Mouse (Mus musculus) kidney, embryonic 16.5 days (tissue): ENCODE measurements around the gene Cd93. TPM values are rescaled to one million over a fixed set of nuclear protein-coding genes. Genes with fewer than 3 reads are reported as not detected.
A peak's percentile ranks its signal among the peaks of the same experiment; 100 is the strongest.

Source experiments
- ATAC-seq: fragments of 200-750 bp; cut with Nextera tagmentation; 2 replicates; pipeline ENCODE4 v1.8.0; 2017; ENCODE audit warnings: moderate TSS enrichment; ENCODE audit not compliant: low FRiP score, low TSS enrichment
- H3K27ac ChIP-seq: fragments of 300-500 bp; sonication (generic); 2 replicates; pipeline ENCODE4 v1.5.1; 2014; ENCODE audit warnings: low read length
- H3K27me3 ChIP-seq: fragments of 300-500 bp; sonication (generic); 2 replicates; pipeline ENCODE4 v1.6.1; 2014; ENCODE audit warnings: low read length, control low read depth, mixed read lengths; ENCODE audit not compliant: insufficient read depth
- H3K36me3 ChIP-seq: fragments of 300-500 bp; sonication (generic); 2 replicates; pipeline ENCODE4 v1.6.1; 2014; ENCODE audit warnings: low read length, control low read depth, mixed read lengths; ENCODE audit not compliant: insufficient read depth
- H3K4me1 ChIP-seq: fragments of 300-500 bp; sonication (generic); 2 replicates; pipeline ENCODE4 v1.6.1; 2014; ENCODE audit warnings: low read length, control low read depth, mixed read lengths; ENCODE audit not compliant: insufficient read depth
- H3K4me2 ChIP-seq: fragments of 300-500 bp; sonication (generic); replicated peaks from 2 replicates; pipeline ENCODE4 v1.6.1; 2014; ENCODE audit warnings: low read depth, low read length
- H3K4me3 ChIP-seq: fragments of 300-500 bp; sonication (generic); 2 replicates; pipeline ENCODE4 v1.5.1; 2014; ENCODE audit warnings: mild to moderate bottlenecking, low read length
- H3K9ac ChIP-seq: fragments of 300-500 bp; sonication (generic); replicated peaks from 2 replicates; pipeline ENCODE4 v1.6.1; 2014; ENCODE audit warnings: low read length
- H3K9me3 ChIP-seq: fragments of 300-500 bp; sonication (generic); 2 replicates; pipeline ENCODE4 v1.6.1; 2016; ENCODE audit warnings: low read length, control low read depth
- WGBS: fragments of 180-500 bp; shearing (Covaris S2); extraction: QIAGEN DNeasy Blood & Tissue Kit; methylation state at CpG from one replicate; pipeline ENCODE4 v1.1.7; 2014; 5-methylcytosine and 5-hydroxymethylcytosine counted together
- polyA plus RNA-seq: library from polyadenylated mRNA; unstranded; fragments of >200 nt; fragmentation: Nextera tagmentation; extraction: Ambion mirVana; gene quantifications from 2 replicates; pipeline ENCODE4 v1.2.1, GENCODE M21; 2015

Gene Cd93
- polyA plus RNA-seq, 1 experiment from 2014 or later = 19.0 TPM

DNA sequence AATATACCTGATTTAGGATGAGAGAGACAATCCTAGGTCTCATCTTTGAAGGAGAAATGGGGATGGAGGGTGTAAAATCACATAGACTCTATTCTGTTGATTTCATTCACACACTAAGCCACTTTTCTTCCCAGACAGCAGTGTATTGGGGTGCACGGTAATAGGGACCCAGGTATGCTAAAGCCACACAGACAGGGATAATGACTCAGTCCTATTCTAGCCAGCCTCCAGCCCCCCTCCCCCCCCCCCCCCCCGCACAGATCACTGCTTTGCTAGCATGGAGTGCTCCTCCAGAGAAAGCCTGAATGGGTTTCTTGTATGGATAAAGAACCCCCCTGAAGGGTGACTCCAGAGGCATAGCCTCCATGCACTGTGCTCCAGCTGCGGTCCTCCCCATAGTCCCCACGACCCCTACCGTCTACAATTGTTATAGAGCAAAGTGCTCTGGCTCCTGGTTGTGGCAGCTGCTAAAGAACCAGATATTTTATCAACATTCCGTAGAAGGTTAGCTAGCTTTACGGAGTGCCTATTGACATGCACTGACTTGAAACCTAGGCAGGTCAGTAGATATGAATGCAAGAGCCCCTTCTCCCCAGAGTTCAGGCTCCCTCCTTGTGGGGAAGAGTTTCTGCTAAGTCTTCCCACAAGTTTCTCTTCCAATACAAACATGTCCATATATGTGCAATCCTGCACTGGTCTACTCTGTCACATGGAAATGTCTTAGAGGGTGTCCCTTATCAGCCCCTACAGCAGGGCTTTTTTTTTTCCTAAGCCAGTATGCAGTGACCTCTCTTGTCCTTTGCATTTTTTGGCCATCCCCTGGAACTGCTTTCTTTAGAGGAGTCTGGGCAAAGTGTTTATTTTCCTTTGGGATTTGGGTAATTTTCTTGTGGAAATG lies 26.2 kb upstream of the Cd93 start:
- Histone ChIP-seq H3K36me3 (no peaks in the 10 kb centered on the region), H3K4me3 (no peak overlapping the region), H3K4me2 (no peak overlapping the region), H3K9me3 (no peaks in the 10 kb centered on the region), H3K4me1 (no peaks in the 10 kb centered on the region; the same call in 1 of the 2 replicates), H3K27ac (no peak overlapping the region), H3K9ac (no peak overlapping the region), H3K27me3 (no peaks in the 10 kb centered on the region)
- 58% methylated on average over 6 of the region's 7 CpGs for WGBS
- ATAC-seq = peak; percentile 75

- Histone ChIP-seq H3K4me3 (no peak overlapping the region), H3K4me1 (no peaks in the 10 kb centered on the region; the same call in 1 of the 2 replicates), H3K9ac (no peak overlapping the region), H3K4me2 (no peak overlapping the region), H3K27me3 (no peaks in the 10 kb centered on the region), H3K27ac (peak overlapping the region; percentile 69; the same call in 1 of the 2 replicates), H3K36me3 (no peaks in the 10 kb centered on the region), H3K9me3 (no peaks in the 10 kb centered on the region)
- 62% methylated on average over 3 of the region's 3 CpGs for WGBS
- ATAC-seq = no peak
Measured at GRCm38 (mm10) chr2:148467921-148468440, 24.6 kb upstream of the Cd93 start.

DNA sequence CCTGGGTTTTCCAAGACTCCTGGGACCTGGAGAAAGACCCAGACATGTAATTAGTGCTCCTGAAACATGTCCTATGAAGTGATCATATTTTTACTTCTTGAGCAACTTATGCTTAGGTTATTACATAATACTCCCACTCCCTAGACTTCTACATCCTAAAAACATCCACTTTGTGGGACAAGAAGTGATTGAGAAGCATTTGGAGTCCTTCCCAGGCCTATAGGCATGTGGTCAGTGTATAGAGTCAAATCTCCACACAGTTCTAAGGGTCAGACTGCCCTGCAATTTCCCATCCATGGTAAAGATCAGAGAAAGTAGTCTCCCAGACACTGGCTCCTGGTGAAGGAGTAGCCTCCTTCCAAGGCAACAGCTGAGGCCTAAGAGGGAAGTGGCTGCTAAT lies 12.0 kb upstream of the Cd93 start:
- H3K36me3 ChIP-seq = no peaks in the 10 kb centered on the region
- H3K4me3 ChIP-seq = no peak overlapping the region
- no peak overlapping the region for H3K27ac ChIP-seq
- H3K27me3 ChIP-seq = no peaks in the 10 kb centered on the region
- no peak for ATAC-seq
- no peaks in the 10 kb centered on the region for H3K4me1 ChIP-seq
- H3K9me3 ChIP-seq = no peaks in the 10 kb centered on the region
- H3K9ac ChIP-seq = no peak overlapping the region
- no peak overlapping the region for H3K4me2 ChIP-seq

DNA sequence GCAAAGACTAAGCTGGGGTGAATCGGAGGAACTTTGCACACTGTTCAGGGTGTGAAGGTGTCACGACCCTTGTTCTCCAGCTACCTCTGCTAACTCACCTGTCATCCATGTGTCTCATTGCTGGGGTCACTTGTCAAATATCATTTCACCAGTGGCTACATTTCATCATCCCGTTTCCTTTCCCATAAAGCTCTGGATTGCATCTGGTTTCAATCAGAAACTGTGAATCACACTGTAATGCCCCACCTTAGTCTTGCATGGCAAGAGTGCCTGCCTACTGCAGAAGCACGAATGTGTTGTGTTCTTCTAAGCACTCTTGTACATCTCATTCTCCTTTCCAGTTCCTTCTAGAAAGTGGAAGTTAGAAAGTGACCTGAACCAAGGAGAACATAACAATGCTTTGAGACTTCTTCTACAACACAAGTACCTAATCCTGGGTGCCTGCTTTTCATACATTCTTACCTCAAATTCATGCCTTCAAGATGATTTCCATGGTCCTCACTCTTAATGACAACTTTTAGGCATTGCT lies 10.7 kb upstream of the Cd93 start:
- 84% methylated on average over 4 of the region's 4 CpGs for WGBS

DNA sequence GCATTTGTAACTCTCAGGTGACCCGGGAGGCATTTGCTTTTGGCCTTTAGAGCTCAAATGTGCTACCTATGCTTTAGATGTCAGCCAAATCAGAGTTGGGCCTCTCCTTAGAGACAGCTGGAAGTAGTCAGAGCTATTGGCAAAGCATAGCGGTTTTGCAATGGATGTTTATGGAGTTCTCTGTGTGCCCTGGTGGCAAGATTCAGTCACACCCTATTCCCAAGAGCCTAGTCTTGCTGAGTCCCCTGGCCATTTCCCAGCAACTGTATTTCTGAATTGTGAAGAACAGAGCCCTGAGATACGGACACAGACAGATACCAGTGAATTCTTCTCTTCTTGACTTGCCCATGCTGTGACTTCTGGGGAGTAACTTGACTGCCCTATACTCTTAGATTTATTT lies 9.7 kb upstream of the Cd93 start:
- Histone ChIP-seq H3K27me3 (no peaks in the 10 kb centered on the region), H3K9me3 (no peaks in the 10 kb centered on the region), H3K4me1 (no peaks in the 10 kb centered on the region), H3K27ac (no peak overlapping the region), H3K4me3 (no peak overlapping the region), H3K9ac (no peak overlapping the region), H3K4me2 (no peak overlapping the region), H3K36me3 (no peaks in the 10 kb centered on the region)
- WGBS = 85% methylated on average over 3 of the region's 3 CpGs
- ATAC-seq = no peak

More for the DNA sequence above, 10.7 kb upstream of the Cd93 start:
- no peak overlapping the region for H3K4me2 ChIP-seq
- no peaks in the 10 kb centered on the region for H3K4me1 ChIP-seq
- no peak overlapping the region for H3K9ac ChIP-seq
- ATAC-seq = no peak
- H3K9me3 ChIP-seq = no peaks in the 10 kb centered on the region
- H3K27ac ChIP-seq = no peak overlapping the region
- H3K4me3 ChIP-seq = no peak overlapping the region
- no peaks in the 10 kb centered on the region for H3K36me3 ChIP-seq
- H3K27me3 ChIP-seq = no peaks in the 10 kb centered on the region

- no peak for ATAC-seq
- 58% methylated on average over 5 of the region's 5 CpGs for WGBS
- Histone ChIP-seq H3K36me3 (no peaks in the 10 kb centered on the region), H3K4me1 (no peaks in the 10 kb centered on the region), H3K9me3 (no peaks in the 10 kb centered on the region), H3K27me3 (no peaks in the 10 kb centered on the region), H3K9ac (no peak overlapping the region), H3K4me2 (no peak overlapping the region), H3K4me3 (no peak overlapping the region), H3K27ac (no peak overlapping the region)
Measured at GRCm38 (mm10) chr2:148451498-148451897, 8.1 kb upstream of the Cd93 start.

- no peak for ATAC-seq
- no peak overlapping the region for H3K4me2 ChIP-seq
- no peaks in the 10 kb centered on the region for H3K9me3 ChIP-seq
- no peak overlapping the region for H3K9ac ChIP-seq
- H3K36me3 ChIP-seq = no peaks in the 10 kb centered on the region
- H3K27ac ChIP-seq = no peak overlapping the region
- H3K4me3 ChIP-seq = no peak overlapping the region
- H3K27me3 ChIP-seq = no peaks in the 10 kb centered on the region
- WGBS = 67% methylated on average over 5 of the region's 5 CpGs
- no peaks in the 10 kb centered on the region for H3K4me1 ChIP-seq
Measured at GRCm38 (mm10) chr2:148450616-148451015, 7.3 kb upstream of the Cd93 start.

GRCm38 (mm10) chr2:148449659-148450058 lies 6.3 kb upstream of the Cd93 start:
- H3K27ac ChIP-seq = no peak overlapping the region
- WGBS = 100% methylated on average over 1 of the region's 1 CpGs
- no peaks in the 10 kb centered on the region for H3K27me3 ChIP-seq
- no peak for ATAC-seq
- no peak overlapping the region for H3K4me2 ChIP-seq
- no peaks in the 10 kb centered on the region for H3K9me3 ChIP-seq
- H3K9ac ChIP-seq = no peak overlapping the region
- no peak overlapping the region for H3K4me3 ChIP-seq
- no peaks in the 10 kb centered on the region for H3K4me1 ChIP-seq
- no peaks in the 10 kb centered on the region for H3K36me3 ChIP-seq

- no peaks in the 10 kb centered on the region for H3K27me3 ChIP-seq
- H3K4me2 ChIP-seq = no peak overlapping the region
- peaks cover 15% of the 10 kb centered on the region; the same call in 1 of the 2 replicates for H3K4me1 ChIP-seq
- no peaks in the 10 kb centered on the region for H3K9me3 ChIP-seq
- H3K4me3 ChIP-seq = no peak overlapping the region
- ATAC-seq = no peak
- 78% methylated on average over 3 of the region's 3 CpGs for whole genome bisulfite sequencing
- H3K27ac ChIP-seq = no peak overlapping the region
- no peak overlapping the region for H3K9ac ChIP-seq
- no peaks in the 10 kb centered on the region for H3K36me3 ChIP-seq
Measured at GRCm38 (mm10) chr2:148446446-148446845, 3.1 kb upstream of the Cd93 start.

- Histone ChIP-seq H3K27ac (no peak overlapping the region), H3K9ac (no peak overlapping the region), H3K4me1 (peaks cover 15% of the 10 kb centered on the region; the same call in 1 of the 2 replicates), H3K4me2 (no peak overlapping the region), H3K9me3 (no peaks in the 10 kb centered on the region), H3K4me3 (no peak overlapping the region), H3K36me3 (no peaks in the 10 kb centered on the region), H3K27me3 (no peaks in the 10 kb centered on the region)
- WGBS = 93% methylated on average over 1 of the region's 1 CpGs
- ATAC-seq = no peak
Measured at GRCm38 (mm10) chr2:148445616-148446015, 2.3 kb upstream of the Cd93 start.
